Mouse (Mus musculus) lung, embryonic 15.5 days (tissue): ENCODE measurements around the gene Phlda2. TPM values are rescaled to one million over a fixed set of nuclear protein-coding genes. Genes with fewer than 3 reads are reported as not detected.

Experiments
- ATAC-seq: fragments of 200-750 bp; cut with Nextera tagmentation; 2 replicates; pipeline ENCODE4 v1.8.0; 2017; ENCODE audit warnings: moderate number of reproducible peaks, borderline replicate concordance; ENCODE audit not compliant: low FRiP score, low TSS enrichment; ENCODE audit errors: extremely low read depth
- H3K27ac ChIP-seq: fragments of 300-500 bp; sonication (generic); 2 replicates; pipeline ENCODE4 v1.5.1; 2015; ENCODE audit warnings: moderate library complexity, mild to moderate bottlenecking, inconsistent platforms
- H3K27me3 ChIP-seq: fragments of 300-500 bp; sonication (generic); 2 replicates; pipeline ENCODE4 v1.6.1; 2015; ENCODE audit warnings: inconsistent platforms
- H3K36me3 ChIP-seq: fragments of 300-500 bp; sonication (generic); 2 replicates; pipeline ENCODE4 v1.6.1; 2015; ENCODE audit warnings: inconsistent platforms
- H3K4me1 ChIP-seq: fragments of 300-500 bp; sonication (generic); 2 replicates; pipeline ENCODE4 v1.6.1; 2015; ENCODE audit warnings: inconsistent platforms
- H3K4me2 ChIP-seq: fragments of 300-500 bp; sonication (generic); 2 replicates; pipeline ENCODE4 v1.6.1; 2015; ENCODE audit warnings: inconsistent platforms, mild to moderate bottlenecking, moderate library complexity
- H3K4me3 ChIP-seq: fragments of 300-500 bp; sonication (generic); 2 replicates; pipeline ENCODE4 v1.5.1; 2015; ENCODE audit warnings: mild to moderate bottlenecking, inconsistent platforms
- H3K9ac ChIP-seq: fragments of 300-500 bp; sonication (generic); 2 replicates; pipeline ENCODE4 v1.6.1; 2015; ENCODE audit warnings: inconsistent platforms
- H3K9me3 ChIP-seq: fragments of 300-500 bp; sonication (generic); 2 replicates; pipeline ENCODE4 v1.6.1; 2016; ENCODE audit warnings: inconsistent platforms
- WGBS: fragments of 180-500 bp; shearing (Covaris S2); methylation state at CpG from one replicate; pipeline ENCODE4 v1.1.7; 2015; 5-methylcytosine and 5-hydroxymethylcytosine counted together
- polyA plus RNA-seq: library from polyadenylated mRNA; unstranded; fragments of >200 nt; fragmentation: Nextera tagmentation; extraction: Ambion mirVana; gene quantifications from 2 replicates; pipeline ENCODE4 v1.2.1, GENCODE M21; 2015

The Phlda2 gene
- polyA plus RNA-seq, 1 experiment from 2014 or later, result 4.7 TPM

GRCm38 (mm10) chr7:143460874-143461273 is 42.1 kb downstream of the Phlda2 start, which contains the start of gene Cdkn1c:
Cdkn1c (minus strand) TSS chr7:143461050.
- peak within 1 kb of the TSS; percentile 57 for H3K4me3 ChIP-seq
- peak; percentile 82 for ATAC-seq
- H3K4me2 ChIP-seq, result peak within 1 kb of the TSS; percentile 66
- H3K9ac ChIP-seq, result peak within 1 kb of the TSS; percentile 53
- peaks cover 10% of the 10 kb centered on the region; the same call in 1 of the 2 replicates for H3K9me3 ChIP-seq
- WGBS, result 24% methylated on average over 48 of the region's 48 CpGs
- H3K27ac ChIP-seq, result peak within 1 kb of the TSS; percentile 69
- peaks cover 36% of the 10 kb centered on the region for H3K4me1 ChIP-seq
- no peaks in the 10 kb centered on the region for H3K36me3 ChIP-seq
- peaks cover 4% of the 10 kb centered on the region; the same call in 1 of the 2 replicates for H3K27me3 ChIP-seq

- Histone ChIP-seq H3K27ac (peak overlapping the region; percentile 69), H3K27me3 (peaks cover 4% of the 10 kb centered on the region; the same call in 1 of the 2 replicates), H3K9me3 (peaks cover 10% of the 10 kb centered on the region; the same call in 1 of the 2 replicates), H3K4me2 (peak overlapping the region; percentile 66), H3K4me1 (peaks cover 35% of the 10 kb centered on the region), H3K4me3 (peak overlapping the region; percentile 57), H3K36me3 (no peaks in the 10 kb centered on the region), H3K9ac (peak overlapping the region; percentile 53)
- ATAC-seq, result no peak
- 38% methylated on average over 57 of the region's 60 CpGs for WGBS
These were observed 42.6 kb downstream of the Phlda2 start for GRCm38 (mm10) chr7:143460217-143460834.

GRCm38 (mm10) chr7:143459332-143460211 is 43.4 kb downstream of the Phlda2 start:
- Histone ChIP-seq H3K4me1 (peaks cover 27% of the 10 kb centered on the region), H3K9ac (peak overlapping the region; percentile 53), H3K27me3 (no peaks in the 10 kb centered on the region; the same call in 1 of the 2 replicates), H3K9me3 (peaks cover 10% of the 10 kb centered on the region; the same call in 1 of the 2 replicates), H3K4me3 (peak overlapping the region; percentile 57), H3K4me2 (peak overlapping the region; percentile 66), H3K27ac (peak overlapping the region; percentile 69), H3K36me3 (no peaks in the 10 kb centered on the region)
- peak; percentile 15; the same call in 1 of the 2 replicates for ATAC-seq
- 29% methylated on average over 82 of the region's 100 CpGs for WGBS

GRCm38 (mm10) chr7:143458963-143459331 is 44.0 kb downstream of the Phlda2 start:
- no peaks in the 10 kb centered on the region for H3K36me3 ChIP-seq
- ATAC-seq, result 0 out of 2 replicates have a peak, but pooled peaks have one; percentile 1
- H3K4me2 ChIP-seq, result peak overlapping the region; percentile 66
- H3K9me3 ChIP-seq, result peaks cover 10% of the 10 kb centered on the region; the same call in 1 of the 2 replicates
- peak overlapping the region; percentile 57 for H3K4me3 ChIP-seq
- WGBS, result 21% methylated on average over 38 of the region's 38 CpGs
- H3K9ac ChIP-seq, result peak overlapping the region; percentile 53
- no peaks in the 10 kb centered on the region; the same call in 1 of the 2 replicates for H3K27me3 ChIP-seq
- H3K27ac ChIP-seq, result peak overlapping the region; percentile 69
- 0 out of 2 replicates have a peak, but pooled peaks cover 21% of the 10 kb centered on the region for H3K4me1 ChIP-seq

Other genes with a start within 250 kb of the Phlda2 start
- gene Cdkn1c, start 42.1 kb downstream of the Phlda2 start, polyA plus RNA-seq, result 553 and 555 TPM in 2 replicates
- gene Slc22a18, start 29.4 kb downstream of the Phlda2 start, polyA plus RNA-seq, result 1.9 and 2.4 TPM in 2 replicates
- 254 and 255 TPM in 2 replicates for gene Nap1l4, start 46.0 kb upstream of the Phlda2 start, polyA plus RNA-seq
- gene Cars, start 96.9 kb upstream of the Phlda2 start, polyA plus RNA-seq, result 55.7 and 58.9 TPM in 2 replicates
- gene Tnfrsf26, start 125.6 kb upstream of the Phlda2 start, polyA plus RNA-seq, result 0.33 and 0.44 TPM in 2 replicates
- 7.8 and 8.1 TPM in 2 replicates for gene Tnfrsf22, start 146.5 kb upstream of the Phlda2 start, polyA plus RNA-seq
- 1.1 and 1.2 TPM in 2 replicates for gene Tnfrsf23, start 182.7 kb upstream of the Phlda2 start, polyA plus RNA-seq